Mouse (Mus musculus): ENCODE results near the gene Cdip1. TPM values are rescaled to one million over a fixed set of nuclear protein-coding genes. Genes with fewer than 3 reads are reported as not detected.

The Cdip1 gene
- polyA plus RNA-seq, 1 experiment from 2014 or later, result 85.8 TPM

- H3K4me1 ChIP-seq (ENCODE audit: control insufficient read depth, insufficient read depth, low read length), result peaks cover 5% of the 10 kb centered on the region
- H3K27me3 ChIP-seq (ENCODE audit: control insufficient read depth, insufficient read depth, low read length), result no peaks in the 10 kb centered on the region
- 2% methylated on average over 40 of the region's 40 CpGs for WGBS
- H3K4me3 ChIP-seq (ENCODE audit: low read depth, low read length), result peak overlapping the region; percentile 85
- ATAC-seq (ENCODE audit: low FRiP score), result no peak; the same call in 1 of the 2 replicates
- peak overlapping the region; percentile 88 for H3K9ac ChIP-seq (ENCODE audit: low read length)
- no peaks in the 10 kb centered on the region for H3K9me3 ChIP-seq (ENCODE audit: control insufficient read depth, low read length)
- no peaks in the 10 kb centered on the region for H3K36me3 ChIP-seq (ENCODE audit: control insufficient read depth, insufficient read depth, low read length)
- H3K27ac ChIP-seq (ENCODE audit: low read depth, low read length), result peak overlapping the region; percentile 46; the same call in 1 of the 2 replicates
- peak overlapping the region; percentile 85 for H3K4me2 ChIP-seq
- no peak for DNase-seq (ENCODE audit: low spot score, missing footprints)
These were observed 63.5 kb downstream of the Cdip1 start for GRCm38 (mm10) chr16:4726528-4727128.

GRCm38 (mm10) chr16:4725780-4726527 is 64.1 kb downstream of the Cdip1 start, which contains the start of gene Hmox2:
Gene Hmox2 (plus strand): TSS chr16:4726361.
- peak within 1 kb of the TSS; percentile 46; the same call in 1 of the 2 replicates for H3K27ac ChIP-seq (ENCODE audit: low read depth, low read length)
- H3K4me2 ChIP-seq, result peak within 1 kb of the TSS; percentile 85
- DNase-seq (ENCODE audit: low spot score, missing footprints) (peak; percentile 99), ATAC-seq (ENCODE audit: low FRiP score) (peak; percentile 96)
- 5% methylated on average over 35 of the region's 35 CpGs for WGBS
- H3K9ac ChIP-seq (ENCODE audit: low read length), result peak within 1 kb of the TSS; percentile 88
- peak within 1 kb of the TSS; percentile 85 for H3K4me3 ChIP-seq (ENCODE audit: low read depth, low read length)
- no peaks in the 10 kb centered on the region for H3K27me3 ChIP-seq (ENCODE audit: control insufficient read depth, insufficient read depth, low read length)
- no peaks in the 10 kb centered on the region for H3K36me3 ChIP-seq (ENCODE audit: control insufficient read depth, insufficient read depth, low read length)
- no peaks in the 10 kb centered on the region for H3K9me3 ChIP-seq (ENCODE audit: control insufficient read depth, low read length)
- peaks cover 5% of the 10 kb centered on the region for H3K4me1 ChIP-seq (ENCODE audit: control insufficient read depth, insufficient read depth, low read length)

GRCm38 (mm10) chr16:4725266-4725665 is 64.8 kb downstream of the Cdip1 start:
- Histone ChIP-seq H3K9me3 (ENCODE audit: control insufficient read depth, low read length) (no peaks in the 10 kb centered on the region), H3K27ac (ENCODE audit: low read depth, low read length) (no peak overlapping the region), H3K27me3 (ENCODE audit: control insufficient read depth, insufficient read depth, low read length) (no peaks in the 10 kb centered on the region), H3K4me2 (no peak overlapping the region), H3K4me1 (ENCODE audit: control insufficient read depth, insufficient read depth, low read length) (peaks cover 5% of the 10 kb centered on the region), H3K36me3 (ENCODE audit: control insufficient read depth, insufficient read depth, low read length) (no peaks in the 10 kb centered on the region), H3K4me3 (ENCODE audit: low read depth, low read length) (no peak overlapping the region), H3K9ac (ENCODE audit: low read length) (no peak overlapping the region)
- DNase-seq (ENCODE audit: low spot score, missing footprints) (no peak), ATAC-seq (ENCODE audit: low FRiP score) (no peak)
- 84% methylated on average over 4 of the region's 4 CpGs for WGBS

GRCm38 (mm10) chr16:4722915-4723209 is 67.2 kb downstream of the Cdip1 start:
- WGBS, result 78% methylated on average over 3 of the region's 3 CpGs
- no peak for DNase-seq (ENCODE audit: low spot score, missing footprints)
- Histone ChIP-seq H3K27me3 (ENCODE audit: control insufficient read depth, insufficient read depth, low read length) (no peaks in the 10 kb centered on the region), H3K4me2 (no peak overlapping the region), H3K4me1 (ENCODE audit: control insufficient read depth, insufficient read depth, low read length) (peaks cover 5% of the 10 kb centered on the region), H3K9me3 (ENCODE audit: control insufficient read depth, low read length) (no peaks in the 10 kb centered on the region), H3K36me3 (ENCODE audit: control insufficient read depth, insufficient read depth, low read length) (no peaks in the 10 kb centered on the region), H3K9ac (ENCODE audit: low read length) (no peak overlapping the region), H3K4me3 (ENCODE audit: low read depth, low read length) (no peak overlapping the region), H3K27ac (ENCODE audit: low read depth, low read length) (no peak overlapping the region)
- no peak for ATAC-seq (ENCODE audit: low FRiP score)

GRCm38 (mm10) chr16:4722128-4722914 is 67.8 kb downstream of the Cdip1 start:
- H3K27me3 ChIP-seq (ENCODE audit: control insufficient read depth, insufficient read depth, low read length), result no peaks in the 10 kb centered on the region
- H3K4me2 ChIP-seq, result no peak overlapping the region
- no peak overlapping the region for H3K4me3 ChIP-seq (ENCODE audit: low read depth, low read length)
- H3K36me3 ChIP-seq (ENCODE audit: control insufficient read depth, insufficient read depth, low read length), result no peaks in the 10 kb centered on the region
- ATAC-seq (ENCODE audit: low FRiP score) (no peak), DNase-seq (ENCODE audit: low spot score, missing footprints) (no peak)
- no peaks in the 10 kb centered on the region for H3K9me3 ChIP-seq (ENCODE audit: control insufficient read depth, low read length)
- H3K9ac ChIP-seq (ENCODE audit: low read length), result no peak overlapping the region
- no peak overlapping the region for H3K27ac ChIP-seq (ENCODE audit: low read depth, low read length)
- WGBS, result 84% methylated on average over 7 of the region's 7 CpGs
- peaks cover 5% of the 10 kb centered on the region for H3K4me1 ChIP-seq (ENCODE audit: control insufficient read depth, insufficient read depth, low read length)

GRCm38 (mm10) chr16:4718753-4719518 is 71.2 kb downstream of the Cdip1 start, which contains the start of gene Nmral1:
Gene Nmral1 (minus strand): TSS chr16:4719356.
- Histone ChIP-seq H3K9ac (ENCODE audit: low read length) (peak within 1 kb of the TSS; percentile 93), H3K36me3 (ENCODE audit: control insufficient read depth, insufficient read depth, low read length) (peaks cover 16% of the 10 kb centered on the region), H3K4me1 (ENCODE audit: control insufficient read depth, insufficient read depth, low read length) (no peaks in the 10 kb centered on the region), H3K4me3 (ENCODE audit: low read depth, low read length) (peak within 1 kb of the TSS; percentile 68), H3K9me3 (ENCODE audit: control insufficient read depth, low read length) (no peaks in the 10 kb centered on the region), H3K4me2 (peak within 1 kb of the TSS; percentile 51), H3K27ac (ENCODE audit: low read depth, low read length) (peak within 1 kb of the TSS; percentile 49), H3K27me3 (ENCODE audit: control insufficient read depth, insufficient read depth, low read length) (no peaks in the 10 kb centered on the region)
- peak; percentile 93 for ATAC-seq (ENCODE audit: low FRiP score)
- 13% methylated on average over 33 of the region's 33 CpGs for WGBS
- peak; percentile 98 for DNase-seq (ENCODE audit: low spot score, missing footprints)

GRCm38 (mm10) chr16:4717866-4718265 is 72.2 kb downstream of the Cdip1 start:
- Histone ChIP-seq H3K9me3 (ENCODE audit: control insufficient read depth, low read length) (no peaks in the 10 kb centered on the region), H3K27ac (ENCODE audit: low read depth, low read length) (no peak overlapping the region), H3K27me3 (ENCODE audit: control insufficient read depth, insufficient read depth, low read length) (no peaks in the 10 kb centered on the region), H3K36me3 (ENCODE audit: control insufficient read depth, insufficient read depth, low read length) (peaks cover 22% of the 10 kb centered on the region), H3K4me2 (peak overlapping the region; percentile 51), H3K4me3 (ENCODE audit: low read depth, low read length) (peak overlapping the region; percentile 68), H3K9ac (ENCODE audit: low read length) (peak overlapping the region; percentile 93; the same call in 1 of the 2 replicates), H3K4me1 (ENCODE audit: control insufficient read depth, insufficient read depth, low read length) (no peaks in the 10 kb centered on the region)
- 75% methylated on average over 3 of the region's 3 CpGs for WGBS
- ATAC-seq (ENCODE audit: low FRiP score) (no peak), DNase-seq (ENCODE audit: low spot score, missing footprints) (no peak)

- no peak overlapping the region for H3K4me2 ChIP-seq
- no peak overlapping the region for H3K27ac ChIP-seq (ENCODE audit: low read depth, low read length)
- H3K9me3 ChIP-seq (ENCODE audit: control insufficient read depth, low read length), result no peaks in the 10 kb centered on the region
- H3K4me1 ChIP-seq (ENCODE audit: control insufficient read depth, insufficient read depth, low read length), result no peaks in the 10 kb centered on the region
- DNase-seq (ENCODE audit: low spot score, missing footprints) (no peak), ATAC-seq (ENCODE audit: low FRiP score) (no peak)
- peaks cover 27% of the 10 kb centered on the region for H3K36me3 ChIP-seq (ENCODE audit: control insufficient read depth, insufficient read depth, low read length)
- WGBS, result 93% methylated on average over 17 of the region's 17 CpGs
- no peaks in the 10 kb centered on the region for H3K27me3 ChIP-seq (ENCODE audit: control insufficient read depth, insufficient read depth, low read length)
- H3K4me3 ChIP-seq (ENCODE audit: low read depth, low read length), result no peak overlapping the region
- H3K9ac ChIP-seq (ENCODE audit: low read length), result no peak overlapping the region
These were observed 76.0 kb downstream of the Cdip1 start for GRCm38 (mm10) chr16:4713861-4714710.

Measured in midbrain, embryonic 11.5 days (tissue).